Mouse (Mus musculus): ENCODE data around the gene Usp29.
"Not testable (repeated sequence)": the region's sequence is repeated elsewhere in the genome, so short reads cannot be mapped to it uniquely, and the experiment has no call there.

GRCm38 (mm10) chr7:6948061-6948460 is 217.7 kb downstream of the Usp29 start:
- not testable (repeated sequence) for TF ChIP-seq CTCF, POLR2A (IDR thresholded peaks at IDR 0.05; ENCODE audit: insufficient read depth, low read depth, low read length)
